Mouse (Mus musculus) kidney, adult 2 months (tissue): ENCODE measurements around the gene Ptprm. TPM values are rescaled to one million over a fixed set of nuclear protein-coding genes. Genes with fewer than 3 reads are reported as not detected.

Source experiments
- DNase-seq: peaks from one replicate; pipeline ENCODE4 v3.0.0; 2021
- H3K27ac ChIP-seq: fragments of 200-500 bp; 2 replicates; pipeline ENCODE4 v1.5.1; 2012; ENCODE audit warnings: low read depth, low read length, control low read depth, inconsistent platforms; ENCODE audit not compliant: insufficient read depth
- H3K27me3 ChIP-seq: fragments of 200-500 bp; replicated peaks from 2 replicates; pipeline ENCODE4 v1.6.1; 2012; ENCODE audit warnings: mild to moderate bottlenecking, moderate library complexity, low read length, inconsistent platforms; ENCODE audit not compliant: control insufficient read depth, insufficient read depth
- H3K36me3 ChIP-seq: fragments of 200-500 bp; 2 replicates; pipeline ENCODE4 v1.6.1; 2012; ENCODE audit warnings: mild to moderate bottlenecking, moderate library complexity, low read length, inconsistent platforms; ENCODE audit not compliant: control insufficient read depth, insufficient read depth
- H3K4me1 ChIP-seq: fragments of 200-500 bp; 2 replicates; pipeline ENCODE4 v1.6.1; 2011; ENCODE audit warnings: low read length; ENCODE audit not compliant: control insufficient read depth, insufficient read depth
- H3K4me3 ChIP-seq: fragments of 200-500 bp; 2 replicates; pipeline ENCODE4 v1.5.1; 2011; ENCODE audit warnings: mild to moderate bottlenecking, low read depth, low read length, control low read depth; ENCODE audit not compliant: insufficient read depth
- CTCF ChIP-seq: fragments of 200-500 bp; conservative IDR thresholded peaks from 2 replicates; pipeline ENCODE4 v1.5.1; 2011; ENCODE audit warnings: low read depth, mild to moderate bottlenecking, control low read depth, low read length, moderate library complexity, mixed read lengths; ENCODE audit not compliant: insufficient read depth, insufficient read length
- POLR2A ChIP-seq: fragments of 200-500 bp; IDR thresholded peaks from one replicate; pipeline ENCODE4 v1.6.1; 2011; ENCODE audit warnings: low read depth, low read length, control low read depth
- WGBS: fragments of 180-500 bp; shearing (Covaris S2); methylation state at CpG from one replicate; pipeline ENCODE4 v1.1.7; 2018; 5-methylcytosine and 5-hydroxymethylcytosine counted together
- polyA plus RNA-seq: library from polyadenylated mRNA; depleted of rRNA; stranded (reverse); fragments of >200 nt; gene quantifications from 2 replicates; pipeline ENCODE4 v1.2.3, GENCODE M21; 2012

The Ptprm gene
- polyA plus RNA-seq, 1 experiment = 9.6 TPM

DNA sequence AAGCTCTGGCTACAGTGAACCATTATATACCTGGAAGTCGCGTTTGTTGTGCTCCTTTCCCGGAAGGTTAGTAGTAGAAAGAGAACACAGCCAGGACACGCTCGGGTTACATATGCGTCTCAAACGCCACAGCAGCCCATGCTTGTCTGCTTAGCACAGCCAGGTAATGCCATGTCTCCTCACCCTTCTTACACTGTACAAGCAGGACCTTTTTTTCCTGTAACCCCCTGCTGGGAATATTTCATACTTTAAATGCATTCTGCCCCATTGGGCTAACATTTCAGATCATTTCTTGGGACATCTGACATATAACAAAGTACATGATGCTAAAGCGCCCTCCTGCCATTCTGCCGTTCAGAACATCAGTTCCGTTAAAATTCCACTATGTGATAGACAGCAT lies 540.9 kb downstream of the Ptprm start:
- no peak overlapping the region for H3K4me3 ChIP-seq
- H3K27me3 ChIP-seq = no peaks in the 10 kb centered on the region
- no peak for TF ChIP-seq CTCF
- TF ChIP-seq POLR2A = no peak
- H3K4me1 ChIP-seq = no peaks in the 10 kb centered on the region
- H3K36me3 ChIP-seq = no peaks in the 10 kb centered on the region
- DNase-seq = no peak
- H3K27ac ChIP-seq = no peak overlapping the region
- WGBS = 91% methylated on average over 10 of the region's 10 CpGs

DNA sequence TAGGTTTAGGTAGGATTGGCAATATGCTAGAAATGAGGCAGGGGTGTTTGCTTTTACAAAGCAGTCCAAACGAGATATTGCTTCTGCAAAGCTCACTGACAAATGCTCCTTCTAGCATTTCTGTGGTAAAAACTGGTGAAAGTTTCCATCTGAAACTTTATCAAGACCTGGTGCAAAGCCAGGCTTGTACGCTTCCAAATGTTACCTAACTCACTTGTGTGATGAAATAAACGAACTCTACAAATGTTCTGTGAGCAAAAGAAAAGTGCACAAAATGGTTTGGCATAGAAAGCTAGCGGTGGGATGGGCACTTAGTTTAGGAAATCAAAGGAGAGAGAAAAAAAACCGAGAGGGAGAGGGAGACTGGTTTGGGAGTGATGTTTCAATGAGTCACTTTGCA lies 544.5 kb downstream of the Ptprm start:
- no peak for TF ChIP-seq POLR2A
- no peak overlapping the region for H3K4me3 ChIP-seq
- no peak for DNase-seq
- WGBS = 82% methylated on average over 5 of the region's 5 CpGs
- no peaks in the 10 kb centered on the region for H3K36me3 ChIP-seq
- H3K27me3 ChIP-seq = no peaks in the 10 kb centered on the region
- no peak overlapping the region for H3K27ac ChIP-seq
- no peaks in the 10 kb centered on the region for H3K4me1 ChIP-seq

DNA sequence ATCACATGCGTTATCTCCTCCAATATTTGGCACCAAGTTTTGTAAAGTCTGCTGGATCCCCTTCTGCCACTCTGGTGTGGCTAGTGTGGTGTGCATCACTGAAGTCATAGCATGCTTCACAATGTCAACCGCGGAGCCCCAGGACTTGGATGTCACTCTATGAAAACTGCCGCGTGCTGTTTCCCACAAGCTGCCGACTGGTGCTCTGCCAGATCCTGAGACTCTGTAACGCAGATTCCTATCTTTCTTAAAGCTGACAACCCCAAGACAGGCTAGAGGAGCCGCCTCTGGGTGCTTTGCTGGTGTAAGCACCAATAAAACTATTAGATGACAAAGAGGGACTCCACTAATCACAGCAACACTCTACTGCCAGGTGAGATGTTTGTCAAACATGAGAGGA lies 546.1 kb downstream of the Ptprm start:
- H3K27ac ChIP-seq = no peak overlapping the region
- no peak for DNase-seq
- 83% methylated on average over 8 of the region's 8 CpGs for WGBS
- no peaks in the 10 kb centered on the region for H3K36me3 ChIP-seq
- TF ChIP-seq CTCF (no peak), POLR2A (no peak)
- no peaks in the 10 kb centered on the region for H3K27me3 ChIP-seq
- no peak overlapping the region for H3K4me3 ChIP-seq
- H3K4me1 ChIP-seq = no peaks in the 10 kb centered on the region

GRCm38 (mm10) chr17:66801831-66802687 lies 552.2 kb downstream of the Ptprm start:
- TF ChIP-seq POLR2A = no peak
- TF ChIP-seq CTCF = no peak
- no peaks in the 10 kb centered on the region for H3K4me1 ChIP-seq
- H3K27ac ChIP-seq = no peak overlapping the region
- H3K36me3 ChIP-seq = no peaks in the 10 kb centered on the region
- no peaks in the 10 kb centered on the region for H3K27me3 ChIP-seq
- WGBS = 49% methylated on average over 10 of the region's 10 CpGs
- H3K4me3 ChIP-seq = no peak overlapping the region
- DNase-seq = no peak

GRCm38 (mm10) chr17:66800231-66800630 lies 554.0 kb downstream of the Ptprm start:
- Histone ChIP-seq H3K27me3 (no peaks in the 10 kb centered on the region), H3K36me3 (no peaks in the 10 kb centered on the region), H3K4me3 (no peak overlapping the region), H3K4me1 (no peaks in the 10 kb centered on the region), H3K27ac (no peak overlapping the region)
- TF ChIP-seq CTCF (no peak), POLR2A (no peak)
- 86% methylated on average over 6 of the region's 6 CpGs for WGBS
- no peak for DNase-seq

GRCm38 (mm10) chr17:66786166-66786565 lies 568.1 kb downstream of the Ptprm start:
- DNase-seq = no peak
- Histone ChIP-seq H3K36me3 (no peaks in the 10 kb centered on the region), H3K27me3 (no peaks in the 10 kb centered on the region), H3K4me3 (no peak overlapping the region), H3K4me1 (no peaks in the 10 kb centered on the region), H3K27ac (no peak overlapping the region)
- 41% methylated on average over 12 of the region's 12 CpGs for WGBS
- TF ChIP-seq CTCF (no peak), POLR2A (no peak)

- H3K27ac ChIP-seq = no peak overlapping the region
- H3K27me3 ChIP-seq = no peaks in the 10 kb centered on the region
- no peak for DNase-seq
- no peak overlapping the region for H3K4me3 ChIP-seq
- H3K4me1 ChIP-seq = no peaks in the 10 kb centered on the region
- TF ChIP-seq POLR2A = no peak
- TF ChIP-seq CTCF = no peak
- no peaks in the 10 kb centered on the region for H3K36me3 ChIP-seq
- WGBS = 77% methylated on average over 11 of the region's 11 CpGs
These were observed 568.7 kb downstream of the Ptprm start for GRCm38 (mm10) chr17:66785586-66785985.

- Histone ChIP-seq H3K4me3 (no peak overlapping the region), H3K36me3 (no peaks in the 10 kb centered on the region), H3K27me3 (no peaks in the 10 kb centered on the region), H3K4me1 (no peaks in the 10 kb centered on the region), H3K27ac (no peak overlapping the region)
- no peak for DNase-seq
- TF ChIP-seq POLR2A (no peak), CTCF (no peak)
- 97% methylated on average over 4 of the region's 4 CpGs for WGBS
These were observed 570.7 kb downstream of the Ptprm start for GRCm38 (mm10) chr17:66783601-66784000.
